Mouse (Mus musculus) limb, embryonic 15.5 days (tissue): ENCODE data around the gene Rexo2. TPM values are rescaled to one million over a fixed set of nuclear protein-coding genes. Genes with fewer than 3 reads are reported as not detected.

Experiments used
- ATAC-seq: fragments of 200-750 bp; cut with Nextera tagmentation; 2 replicates; pipeline ENCODE4 v1.8.0; 2017; ENCODE audit warnings: low read depth, moderate TSS enrichment; ENCODE audit not compliant: insufficient number of reproducible peaks, low FRiP score, low TSS enrichment
- H3K27ac ChIP-seq: fragments of 300-500 bp; sonication (generic); 2 replicates; pipeline ENCODE4 v1.5.1; 2015; ENCODE audit warnings: moderate library complexity, mild to moderate bottlenecking, inconsistent platforms
- H3K27me3 ChIP-seq: fragments of 300-500 bp; sonication (generic); 2 replicates; pipeline ENCODE4 v1.6.1; 2015; ENCODE audit warnings: inconsistent platforms
- H3K36me3 ChIP-seq: fragments of 300-500 bp; sonication (generic); 2 replicates; pipeline ENCODE4 v1.6.1; 2015; ENCODE audit warnings: inconsistent platforms
- H3K4me1 ChIP-seq: fragments of 300-500 bp; sonication (generic); 2 replicates; pipeline ENCODE4 v1.6.1; 2015; ENCODE audit warnings: inconsistent platforms
- H3K4me2 ChIP-seq: fragments of 300-500 bp; sonication (generic); 2 replicates; pipeline ENCODE4 v1.6.1; 2015; ENCODE audit warnings: mild to moderate bottlenecking, inconsistent platforms
- H3K4me3 ChIP-seq: fragments of 300-500 bp; sonication (generic); 2 replicates; pipeline ENCODE4 v1.5.1; 2015; ENCODE audit warnings: mild to moderate bottlenecking, inconsistent platforms
- H3K9ac ChIP-seq: fragments of 300-500 bp; sonication (generic); 2 replicates; pipeline ENCODE4 v1.6.1; 2015; ENCODE audit warnings: inconsistent platforms
- H3K9me3 ChIP-seq: fragments of 300-500 bp; sonication (generic); 2 replicates; pipeline ENCODE4 v1.6.1; 2016; ENCODE audit warnings: inconsistent platforms
- WGBS: fragments of 180-500 bp; shearing (Covaris S2); methylation state at CpG from one replicate; pipeline ENCODE4 v1.1.7; 2015; 5-methylcytosine and 5-hydroxymethylcytosine counted together
- polyA plus RNA-seq: library from polyadenylated mRNA; unstranded; fragments of >200 nt; fragmentation: Nextera tagmentation; extraction: Ambion mirVana; gene quantifications from 2 replicates; pipeline ENCODE4 v1.2.1, GENCODE M21; 2015

Gene Rexo2
- polyA plus RNA-seq, 1 experiment from 2014 or later: 154 TPM

- Histone ChIP-seq H3K27ac (no peak overlapping the region), H3K4me2 (no peak overlapping the region), H3K9me3 (no peaks in the 10 kb centered on the region), H3K4me1 (no peaks in the 10 kb centered on the region), H3K36me3 (peaks cover 44% of the 10 kb centered on the region), H3K9ac (no peak overlapping the region), H3K27me3 (no peaks in the 10 kb centered on the region), H3K4me3 (no peak overlapping the region)
- ATAC-seq: no peak
- WGBS: 94% methylated on average over 3 of the region's 3 CpGs
Measured at GRCm38 (mm10) chr9:48465671-48466070, 14.8 kb downstream of the Rexo2 start.

- no peaks in the 10 kb centered on the region for H3K9me3 ChIP-seq
- no peak overlapping the region for H3K27ac ChIP-seq
- peaks cover 11% of the 10 kb centered on the region for H3K36me3 ChIP-seq
- no peak for ATAC-seq
- no peak overlapping the region for H3K9ac ChIP-seq
- H3K4me1 ChIP-seq: no peaks in the 10 kb centered on the region
- H3K4me2 ChIP-seq: no peak overlapping the region
- WGBS: 81% methylated on average over 3 of the region's 3 CpGs
- H3K27me3 ChIP-seq: no peaks in the 10 kb centered on the region
- no peak overlapping the region for H3K4me3 ChIP-seq
Measured at GRCm38 (mm10) chr9:48461545-48461944, 18.9 kb downstream of the Rexo2 start.

- H3K4me2 ChIP-seq: no peak overlapping the region
- H3K9me3 ChIP-seq: no peaks in the 10 kb centered on the region
- peaks cover 3% of the 10 kb centered on the region for H3K36me3 ChIP-seq
- no peaks in the 10 kb centered on the region for H3K27me3 ChIP-seq
- ATAC-seq: no peak
- no peak overlapping the region for H3K27ac ChIP-seq
- no peak overlapping the region for H3K4me3 ChIP-seq
- no peaks in the 10 kb centered on the region for H3K4me1 ChIP-seq
- no peak overlapping the region for H3K9ac ChIP-seq
- 89% methylated on average over 8 of the region's 8 CpGs for WGBS
Measured at GRCm38 (mm10) chr9:48460720-48461119, 19.7 kb downstream of the Rexo2 start.

- no peak overlapping the region for H3K9ac ChIP-seq
- no peaks in the 10 kb centered on the region for H3K36me3 ChIP-seq
- no peaks in the 10 kb centered on the region for H3K9me3 ChIP-seq
- no peak overlapping the region for H3K27ac ChIP-seq
- no peaks in the 10 kb centered on the region for H3K4me1 ChIP-seq
- no peaks in the 10 kb centered on the region for H3K27me3 ChIP-seq
- no peak overlapping the region for H3K4me2 ChIP-seq
- WGBS: 86% methylated on average over 5 of the region's 5 CpGs
- no peak overlapping the region for H3K4me3 ChIP-seq
- ATAC-seq: no peak
Measured at GRCm38 (mm10) chr9:48459391-48459790, 21.0 kb downstream of the Rexo2 start.

- Histone ChIP-seq H3K4me2 (no peak overlapping the region), H3K4me3 (no peak overlapping the region), H3K9me3 (no peaks in the 10 kb centered on the region), H3K36me3 (no peaks in the 10 kb centered on the region), H3K27me3 (no peaks in the 10 kb centered on the region), H3K27ac (no peak overlapping the region), H3K9ac (no peak overlapping the region), H3K4me1 (no peaks in the 10 kb centered on the region)
- ATAC-seq: no peak
- 68% methylated on average over 3 of the region's 3 CpGs for WGBS
Measured at GRCm38 (mm10) chr9:48458879-48459278, 21.5 kb downstream of the Rexo2 start.

- no peaks in the 10 kb centered on the region for H3K36me3 ChIP-seq
- no peak overlapping the region for H3K4me3 ChIP-seq
- no peak overlapping the region for H3K4me2 ChIP-seq
- WGBS: 81% methylated on average over 3 of the region's 3 CpGs
- no peak overlapping the region for H3K27ac ChIP-seq
- ATAC-seq: no peak
- no peaks in the 10 kb centered on the region for H3K27me3 ChIP-seq
- 0 out of 2 replicates have a peak, but pooled peaks cover 2% of the 10 kb centered on the region for H3K4me1 ChIP-seq
- H3K9me3 ChIP-seq: no peaks in the 10 kb centered on the region
- no peak overlapping the region for H3K9ac ChIP-seq
Measured at GRCm38 (mm10) chr9:48455961-48456360, 24.5 kb downstream of the Rexo2 start.

- Histone ChIP-seq H3K27me3 (no peaks in the 10 kb centered on the region), H3K4me1 (0 out of 2 replicates have a peak, but pooled peaks cover 2% of the 10 kb centered on the region), H3K9ac (no peak overlapping the region), H3K4me2 (no peak overlapping the region), H3K36me3 (no peaks in the 10 kb centered on the region), H3K9me3 (no peaks in the 10 kb centered on the region), H3K4me3 (no peak overlapping the region), H3K27ac (no peak overlapping the region)
- no peak for ATAC-seq
- 89% methylated on average over 17 of the region's 17 CpGs for WGBS
Measured at GRCm38 (mm10) chr9:48450066-48450465, 30.4 kb downstream of the Rexo2 start.

- H3K4me2 ChIP-seq: no peak overlapping the region
- no peak for ATAC-seq
- no peaks in the 10 kb centered on the region for H3K27me3 ChIP-seq
- H3K4me1 ChIP-seq: 0 out of 2 replicates have a peak, but pooled peaks cover 2% of the 10 kb centered on the region
- H3K36me3 ChIP-seq: no peaks in the 10 kb centered on the region
- no peak overlapping the region for H3K9ac ChIP-seq
- 38% methylated on average over 5 of the region's 5 CpGs for WGBS
- no peaks in the 10 kb centered on the region for H3K9me3 ChIP-seq
- H3K27ac ChIP-seq: no peak overlapping the region
- no peak overlapping the region for H3K4me3 ChIP-seq
Measured at GRCm38 (mm10) chr9:48447783-48448209, 32.6 kb downstream of the Rexo2 start.

GRCm38 (mm10) chr9:48444821-48445220 is 35.6 kb downstream of the Rexo2 start:
- Histone ChIP-seq H3K36me3 (no peaks in the 10 kb centered on the region), H3K4me3 (no peak overlapping the region), H3K4me2 (no peak overlapping the region), H3K27ac (no peak overlapping the region), H3K27me3 (no peaks in the 10 kb centered on the region), H3K9ac (no peak overlapping the region), H3K4me1 (no peaks in the 10 kb centered on the region), H3K9me3 (no peaks in the 10 kb centered on the region)
- WGBS: 82% methylated on average over 2 of the region's 2 CpGs
- no peak for ATAC-seq

- Histone ChIP-seq H3K27ac (no peak overlapping the region), H3K4me1 (no peaks in the 10 kb centered on the region), H3K9ac (no peak overlapping the region), H3K4me2 (no peak overlapping the region), H3K4me3 (no peak overlapping the region), H3K9me3 (no peaks in the 10 kb centered on the region), H3K27me3 (no peaks in the 10 kb centered on the region), H3K36me3 (no peaks in the 10 kb centered on the region)
- WGBS: 88% methylated on average over 1 of the region's 1 CpGs
- ATAC-seq: no peak
Measured at GRCm38 (mm10) chr9:48443873-48444272, 36.5 kb downstream of the Rexo2 start.

- 72% methylated on average over 8 of the region's 8 CpGs for WGBS
- ATAC-seq: no peak
Measured at GRCm38 (mm10) chr9:48432449-48432848, 48.0 kb downstream of the Rexo2 start.

GRCm38 (mm10) chr9:48427176-48427575 is 53.2 kb downstream of the Rexo2 start:
- 85% methylated on average over 7 of the region's 7 CpGs for WGBS
- no peak overlapping the region for H3K4me3 ChIP-seq
- ATAC-seq: no peak
- H3K36me3 ChIP-seq: no peaks in the 10 kb centered on the region
- no peaks in the 10 kb centered on the region for H3K4me1 ChIP-seq
- no peaks in the 10 kb centered on the region for H3K27me3 ChIP-seq
- no peaks in the 10 kb centered on the region for H3K9me3 ChIP-seq
- H3K4me2 ChIP-seq: no peak overlapping the region
- H3K9ac ChIP-seq: no peak overlapping the region
- H3K27ac ChIP-seq: no peak overlapping the region

More at GRCm38 (mm10) chr9:48432449-48432848, 48.0 kb downstream of the Rexo2 start:
- no peaks in the 10 kb centered on the region for H3K9me3 ChIP-seq
- no peaks in the 10 kb centered on the region for H3K4me1 ChIP-seq
- H3K4me2 ChIP-seq: no peak overlapping the region
- no peak overlapping the region for H3K4me3 ChIP-seq
- no peak overlapping the region for H3K9ac ChIP-seq
- H3K27ac ChIP-seq: no peak overlapping the region
- H3K27me3 ChIP-seq: no peaks in the 10 kb centered on the region
- no peaks in the 10 kb centered on the region for H3K36me3 ChIP-seq

GRCm38 (mm10) chr9:48423256-48423655 is 57.2 kb downstream of the Rexo2 start:
- no peak overlapping the region for H3K4me2 ChIP-seq
- no peaks in the 10 kb centered on the region for H3K36me3 ChIP-seq
- no peaks in the 10 kb centered on the region for H3K9me3 ChIP-seq
- H3K27ac ChIP-seq: no peak overlapping the region
- no peaks in the 10 kb centered on the region for H3K4me1 ChIP-seq
- no peak for ATAC-seq
- no peak overlapping the region for H3K4me3 ChIP-seq
- H3K9ac ChIP-seq: no peak overlapping the region
- 46% methylated on average over 1 of the region's 1 CpGs for WGBS
- no peaks in the 10 kb centered on the region for H3K27me3 ChIP-seq
